Mouse (Mus musculus): Measurements from ENCODE around the gene Fam133b.
"Not testable (repeated sequence)": the region's sequence is repeated elsewhere in the genome, so short reads cannot be mapped to it uniquely, and the experiment has no call there.

Gene Fam133b

DNA sequence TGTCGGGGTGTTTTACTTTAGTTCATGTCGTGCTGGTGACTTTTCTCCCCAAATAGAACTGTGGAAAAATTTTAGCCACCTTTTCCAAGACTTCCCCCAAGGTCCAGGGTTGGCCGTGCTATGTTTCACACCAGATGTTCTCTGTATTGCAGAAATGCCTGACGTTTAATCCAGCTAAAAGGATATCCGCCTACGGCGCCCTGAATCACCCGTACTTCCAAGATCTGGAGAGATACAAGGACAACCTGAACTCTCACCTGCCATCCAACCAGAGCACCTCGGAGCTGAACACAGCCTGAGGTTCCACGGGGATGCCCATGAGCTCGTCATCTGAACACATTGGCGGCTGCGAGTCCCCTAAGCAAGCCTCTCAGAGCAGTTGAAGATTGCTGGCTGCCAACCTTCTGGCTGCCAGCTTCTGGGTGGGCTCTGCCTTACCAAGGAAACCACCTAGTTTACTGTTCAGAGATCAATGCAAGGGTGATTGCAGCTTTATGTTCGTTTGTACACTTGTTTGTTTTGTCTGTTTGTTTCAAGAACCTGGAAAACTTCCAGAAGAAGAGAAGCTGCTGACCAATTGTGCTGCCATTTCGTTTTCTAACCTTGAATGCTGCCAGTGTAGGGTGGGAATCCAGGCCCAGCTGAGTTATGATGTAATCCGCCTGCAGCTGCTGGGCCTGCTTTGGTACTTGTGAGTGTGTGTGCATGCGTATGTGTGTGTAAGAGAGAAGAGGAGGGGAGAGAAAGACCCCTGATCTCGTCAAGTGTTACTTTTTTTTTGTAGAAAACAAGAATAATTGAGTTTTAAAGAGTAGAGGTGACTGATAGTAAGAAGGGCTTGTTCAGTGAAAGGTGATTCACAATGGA, 22.9 kb upstream of the Fam133b start:
- DNase-seq (ENCODE audit: extremely low spot score, low read depth, low spot score): no peak

GRCm38 (mm10) chr5:3521741-3522140, 21.9 kb upstream of the Fam133b start:
- DNase-seq (ENCODE audit: extremely low spot score, low read depth, low spot score): no peak

GRCm38 (mm10) chr5:3522826-3523225, 20.8 kb upstream of the Fam133b start:
- DNase-seq (ENCODE audit: extremely low spot score, low read depth, low spot score): no peak

GRCm38 (mm10) chr5:3527041-3527691, 16.5 kb upstream of the Fam133b start:
- no peak for DNase-seq (ENCODE audit: extremely low spot score, low read depth, low spot score)

DNA sequence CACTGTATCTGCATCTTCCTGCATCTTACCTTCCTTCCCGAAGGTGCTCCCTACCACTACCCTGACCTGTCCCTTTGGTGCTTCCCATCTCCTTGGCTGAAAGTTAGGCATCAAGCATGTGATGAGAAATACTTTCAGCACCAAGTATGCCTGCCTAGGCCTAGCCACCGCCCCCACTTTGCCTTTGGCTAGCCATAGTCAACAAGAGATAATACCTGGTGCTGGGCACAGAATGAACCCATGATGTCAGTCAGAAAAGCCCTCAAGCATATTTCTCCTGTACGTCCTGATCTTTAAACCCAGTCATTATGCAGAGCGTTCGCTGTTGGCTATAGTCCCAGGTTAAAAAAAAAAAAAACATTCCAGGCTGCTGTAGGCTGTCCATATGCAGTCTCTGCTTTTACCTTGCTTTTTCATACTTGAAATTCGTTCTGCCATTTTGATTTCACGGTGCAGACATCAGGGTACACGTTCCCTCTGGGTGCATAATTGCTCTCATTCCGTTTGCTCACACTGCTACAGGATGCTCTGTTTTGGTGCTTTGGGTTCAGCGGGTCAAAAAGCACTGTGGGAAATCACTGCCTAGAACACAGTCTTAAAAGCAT, 13.9 kb upstream of the Fam133b start:
- DNase-seq (ENCODE audit: extremely low spot score, low read depth, low spot score): no peak

DNA sequence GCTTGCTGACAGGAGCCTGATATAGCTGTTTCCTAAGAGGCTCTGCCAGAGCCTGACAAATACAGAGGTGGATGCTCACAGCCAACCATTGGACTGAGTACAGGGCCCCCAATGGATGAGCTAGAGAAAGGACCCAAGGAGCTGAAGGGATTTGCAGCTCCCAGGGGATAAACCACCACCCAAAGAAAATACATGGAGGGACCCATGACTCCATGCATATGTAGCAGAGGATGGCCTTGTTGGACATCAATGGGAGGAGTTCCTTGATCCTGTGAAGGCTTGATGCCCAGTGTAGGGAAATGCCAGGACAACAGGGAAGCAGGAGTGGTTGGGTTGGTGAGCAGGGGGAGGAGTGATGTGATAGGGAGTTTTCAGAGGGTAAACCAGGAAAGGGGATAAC, 11.6 kb upstream of the Fam133b start:
- DNase-seq (ENCODE audit: extremely low spot score, low read depth, low spot score): not testable (repeated sequence)

- DNase-seq (ENCODE audit: extremely low spot score, low read depth, low spot score): no peak
These were observed 6.9 kb upstream of the Fam133b start for GRCm38 (mm10) chr5:3536592-3537212.

GRCm38 (mm10) chr5:3538505-3539472, 4.8 kb upstream of the Fam133b start:
- no peak for DNase-seq (ENCODE audit: extremely low spot score, low read depth, low spot score)

DNA sequence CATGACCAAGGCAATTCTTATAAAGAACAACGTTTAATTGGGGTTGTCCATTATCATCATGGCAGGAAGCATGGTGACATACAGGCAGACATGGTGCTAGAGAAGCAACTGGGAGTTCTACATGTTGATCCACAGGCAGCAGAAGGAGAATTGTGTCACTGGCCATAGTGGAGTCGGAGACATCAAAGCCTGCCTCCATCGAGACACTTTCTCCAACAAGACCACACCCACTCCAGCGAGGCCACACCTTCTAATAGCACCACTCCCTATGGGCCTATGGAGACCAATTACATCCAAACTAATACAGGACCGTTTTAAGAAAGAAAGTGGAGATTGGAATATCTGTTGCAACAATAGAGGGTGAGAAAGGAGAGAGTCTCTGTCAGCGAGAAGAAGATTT, 1.8 kb upstream of the Fam133b start:
- DNase-seq (ENCODE audit: extremely low spot score, low read depth, low spot score): no peak

DNA sequence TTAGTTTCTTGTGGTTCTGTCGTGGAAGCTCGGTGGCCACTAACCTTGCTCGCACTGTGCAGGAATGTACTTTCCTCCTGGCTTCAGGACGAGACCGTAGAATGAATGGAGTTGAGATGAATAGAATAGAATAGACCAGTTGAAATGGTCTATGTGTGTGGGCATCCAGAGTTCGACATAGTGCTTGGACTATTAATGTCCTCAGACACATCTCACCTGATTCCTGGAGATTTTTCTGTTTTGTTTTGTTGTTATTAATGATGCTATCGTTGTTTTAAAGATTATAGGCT, 792 bp downstream of the Fam133b start:
- DNase-seq (ENCODE audit: extremely low spot score, low read depth, low spot score): no peak

DNA sequence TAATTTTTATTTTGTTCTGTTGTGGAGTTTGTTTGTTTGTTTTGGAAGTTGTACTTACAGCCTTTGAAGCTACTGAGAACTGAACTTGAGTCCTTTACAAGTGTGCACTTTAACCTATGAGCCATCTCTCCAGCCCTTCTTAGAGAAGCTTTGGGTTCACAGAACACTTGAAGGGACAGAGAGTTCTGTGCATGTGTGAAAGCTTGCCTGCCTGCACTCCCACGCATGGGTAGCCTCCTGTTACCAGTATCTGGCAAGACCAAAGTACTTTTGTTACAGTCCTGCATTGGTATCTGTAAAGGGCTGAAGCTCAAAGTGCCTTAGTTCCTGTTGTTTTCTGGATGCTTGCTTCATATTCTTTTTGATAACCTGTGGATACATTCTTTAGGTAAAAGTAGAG, 2.6 kb downstream of the Fam133b start:
- no peak for DNase-seq (ENCODE audit: extremely low spot score, low read depth, low spot score)

DNA sequence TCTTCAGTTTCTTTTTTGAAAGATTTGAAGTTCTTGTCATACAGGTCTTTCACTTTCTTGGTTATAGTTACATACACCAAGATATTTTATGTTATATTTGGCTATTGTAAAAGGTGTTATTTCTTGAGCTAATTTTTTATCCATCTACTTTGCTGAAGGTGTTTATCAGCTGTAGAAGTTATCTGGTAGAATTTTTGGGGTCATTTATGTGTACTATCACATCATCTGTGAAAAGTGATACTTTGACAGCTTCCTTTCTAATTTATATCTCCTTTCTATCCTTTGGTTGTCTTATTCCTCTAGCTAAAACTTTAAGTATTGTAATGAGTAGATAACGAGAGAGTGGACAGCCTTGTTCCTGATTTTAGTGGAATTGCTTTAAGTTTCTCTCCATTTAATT, 7.8 kb downstream of the Fam133b start:
- no peak for DNase-seq (ENCODE audit: extremely low spot score, low read depth, low spot score)

GRCm38 (mm10) chr5:3554198-3554597, 10.6 kb downstream of the Fam133b start:
- no peak for DNase-seq (ENCODE audit: extremely low spot score, low read depth, low spot score)

DNA sequence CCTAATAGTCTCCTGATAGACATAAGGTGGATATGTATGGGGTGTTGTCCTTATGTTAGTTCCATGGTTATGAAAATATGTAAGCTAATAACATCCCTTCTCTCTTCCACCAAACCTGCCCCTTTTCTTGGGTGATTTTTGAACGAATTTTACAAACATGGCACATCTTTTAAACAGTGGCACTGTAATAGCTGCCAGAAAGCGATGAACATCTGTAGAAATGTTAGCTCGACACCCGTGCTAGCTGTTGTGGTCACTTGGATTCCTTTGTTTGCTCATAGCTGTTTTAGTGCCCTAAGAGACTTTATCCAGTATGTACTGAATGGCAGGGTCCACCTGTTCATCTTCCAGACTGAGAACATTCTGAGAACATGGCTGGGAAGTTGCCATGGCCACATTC, 27.6 kb downstream of the Fam133b start, which contains the start of gene 1700109H08Rik:
TSS of gene 1700109H08Rik (plus strand) at position 301 of the 400 bp plus-strand sequence.
- DNase-seq (ENCODE audit: extremely low spot score, low read depth, low spot score): no peak

DNA sequence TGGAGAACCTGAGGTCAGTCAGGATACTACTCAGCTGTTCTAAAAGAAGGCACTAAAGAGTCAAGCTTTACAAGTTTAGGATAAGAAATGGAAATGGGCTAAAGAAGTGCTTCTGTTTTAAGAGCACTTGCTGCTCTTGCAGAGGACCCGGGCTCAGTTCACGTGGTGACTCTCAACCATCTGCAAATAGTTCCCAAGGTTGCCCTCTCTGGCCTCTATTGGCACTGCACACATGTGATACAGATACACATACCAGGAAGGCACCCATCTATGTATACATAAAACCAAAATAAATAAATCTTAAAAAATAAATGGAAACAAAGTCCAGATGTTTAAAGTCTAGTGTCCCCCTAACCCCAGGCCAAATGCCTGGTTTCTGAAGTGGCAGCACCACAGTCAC, 31.2 kb downstream of the Fam133b start:
- no peak for DNase-seq (ENCODE audit: extremely low spot score, low read depth, low spot score)

DNA sequence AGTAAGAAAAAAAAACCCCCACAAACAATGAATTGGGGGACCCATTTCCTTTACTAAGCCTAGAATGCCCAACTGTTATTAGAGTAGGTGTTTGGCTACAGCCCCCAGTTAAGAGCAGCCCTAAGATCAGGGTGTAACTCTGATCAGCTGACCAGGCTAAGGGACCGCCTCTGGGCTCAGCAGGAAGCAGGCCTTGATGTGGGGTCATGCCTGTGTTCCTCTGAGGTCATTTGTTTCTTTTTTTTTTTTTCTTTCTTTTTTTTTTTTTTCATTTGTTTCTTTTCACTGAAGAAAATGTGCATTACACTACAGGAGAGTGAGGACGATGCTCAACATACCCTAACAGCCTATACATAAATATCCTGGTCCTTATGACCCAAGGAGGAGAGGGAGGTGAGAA, 34.3 kb downstream of the Fam133b start:
- no peak for DNase-seq (ENCODE audit: extremely low spot score, low read depth, low spot score)

DNA sequence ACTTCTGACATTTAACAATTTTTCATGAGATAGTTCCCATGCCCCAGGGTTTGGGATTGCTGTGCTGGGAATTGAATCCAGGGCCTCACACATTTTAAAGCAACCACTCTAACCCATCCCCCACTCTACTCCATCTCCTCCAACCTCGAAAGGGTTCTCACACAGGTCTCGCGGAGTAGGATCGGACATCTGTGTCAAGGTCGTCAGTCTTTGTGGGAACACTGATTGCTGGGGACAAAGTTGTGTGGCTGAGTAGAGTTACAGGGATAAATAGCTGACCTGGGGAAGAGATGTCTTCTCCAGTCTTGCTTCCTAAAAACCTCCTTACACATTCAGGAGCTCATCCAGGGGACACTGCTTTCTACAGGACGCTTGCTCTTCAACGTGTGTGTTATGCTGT, 35.4 kb downstream of the Fam133b start:
- DNase-seq (ENCODE audit: extremely low spot score, low read depth, low spot score): no peak

- DNase-seq (ENCODE audit: extremely low spot score, low read depth, low spot score): peak; percentile 89
These were observed 52.2 kb downstream of the Fam133b start, which contains the start of gene Pex1 for GRCm38 (mm10) chr5:3595693-3596398. Gene Pex1 (plus strand): TSS chr5:3596066.

- no peak for DNase-seq (ENCODE audit: extremely low spot score, low read depth, low spot score)
These were observed 52.8 kb downstream of the Fam133b start, which contains the start of gene Rbm48 for GRCm38 (mm10) chr5:3596399-3596766. Gene Rbm48 (minus strand): TSS chr5:3596585.

DNA sequence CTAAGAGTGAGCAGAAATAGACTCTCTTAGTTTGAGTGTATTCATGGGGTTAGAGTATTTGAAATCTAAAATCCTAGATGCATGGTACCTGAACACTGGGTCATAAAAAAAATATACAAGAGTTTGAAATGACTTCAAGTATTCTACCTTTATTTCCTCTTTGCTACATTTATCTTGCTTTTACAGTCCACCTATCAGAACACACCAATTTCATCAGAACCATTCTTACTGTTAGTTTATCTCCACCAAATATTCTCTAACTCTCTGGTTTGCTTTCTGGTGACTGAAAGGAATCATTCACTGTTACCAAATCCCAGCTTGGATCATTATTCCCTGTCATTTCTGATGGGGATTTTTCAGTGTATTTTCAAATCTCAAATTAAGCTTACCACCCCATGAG, 53.5 kb downstream of the Fam133b start:
- no peak for DNase-seq (ENCODE audit: extremely low spot score, low read depth, low spot score)

All from hindlimb bud, embryonic 11.5 days (tissue).